Mouse (Mus musculus) heart, embryonic 11.5 days (tissue): ENCODE data around the gene Slc17a3. TPM values are rescaled to one million over a fixed set of nuclear protein-coding genes. Genes with fewer than 3 reads are reported as not detected.

Experiments
- ATAC-seq: fragments of 200-750 bp; cut with Nextera tagmentation; replicated peaks from 2 replicates; pipeline ENCODE4 v1.8.0; 2017; ENCODE audit warnings: moderate library complexity; ENCODE audit not compliant: insufficient number of reproducible peaks, low FRiP score, low TSS enrichment
- H3K27ac ChIP-seq: fragments of 300-500 bp; sonication (generic); 2 replicates; pipeline ENCODE4 v1.5.1; 2014; ENCODE audit warnings: mild to moderate bottlenecking, low read depth, low read length
- H3K27me3 ChIP-seq: fragments of 300-500 bp; sonication (generic); 2 replicates; pipeline ENCODE4 v1.6.1; 2014; ENCODE audit warnings: mild to moderate bottlenecking, low read length, mixed read lengths; ENCODE audit not compliant: control insufficient read depth, insufficient read depth
- H3K36me3 ChIP-seq: fragments of 300-500 bp; sonication (generic); 2 replicates; pipeline ENCODE4 v1.6.1; 2014; ENCODE audit warnings: mild to moderate bottlenecking, low read length, moderate library complexity, mixed read lengths; ENCODE audit not compliant: control insufficient read depth, insufficient read depth
- H3K4me1 ChIP-seq: fragments of 300-500 bp; sonication (generic); 2 replicates; pipeline ENCODE4 v1.6.1; 2014; ENCODE audit warnings: low read length; ENCODE audit not compliant: control insufficient read depth, insufficient read depth
- H3K4me2 ChIP-seq: fragments of 300-500 bp; sonication (generic); 2 replicates; pipeline ENCODE4 v1.6.1; 2014; ENCODE audit warnings: mild to moderate bottlenecking, moderate library complexity
- H3K4me3 ChIP-seq: fragments of 300-500 bp; sonication (generic); 2 replicates; pipeline ENCODE4 v1.5.1; 2014; ENCODE audit warnings: low read depth, low read length
- H3K9ac ChIP-seq: fragments of 300-500 bp; sonication (generic); 2 replicates; pipeline ENCODE4 v1.6.1; 2014; ENCODE audit warnings: mild to moderate bottlenecking, low read depth, low read length, moderate library complexity
- H3K9me3 ChIP-seq: fragments of 300-500 bp; sonication (generic); replicated peaks from 2 replicates; pipeline ENCODE4 v1.6.1; 2016; ENCODE audit warnings: low read length; ENCODE audit not compliant: control insufficient read depth
- WGBS: fragments of 180-500 bp; shearing (Covaris S2); extraction: QIAGEN DNeasy Blood & Tissue Kit; methylation state at CpG from one replicate; pipeline ENCODE4 v1.1.7; 2014; ENCODE audit not compliant: insufficient replicate concordance; 5-methylcytosine and 5-hydroxymethylcytosine counted together
- polyA plus RNA-seq: library from polyadenylated mRNA; unstranded; fragments of >200 nt; fragmentation: Nextera tagmentation; extraction: Ambion mirVana; gene quantifications from 2 replicates; pipeline ENCODE4 v1.2.1, GENCODE M21; 2014

The Slc17a3 gene
- not detected in 2 replicates for polyA plus RNA-seq

- H3K4me2 ChIP-seq = no peak within 1 kb of the TSS
- no peaks in the 10 kb centered on the region for H3K9me3 ChIP-seq
- H3K4me1 ChIP-seq = no peaks in the 10 kb centered on the region
- no peaks in the 10 kb centered on the region for H3K27me3 ChIP-seq
- WGBS = 71% methylated on average over 2 of the region's 2 CpGs
- no peak within 1 kb of the TSS for H3K4me3 ChIP-seq
- no peak within 1 kb of the TSS for H3K27ac ChIP-seq
- no peak within 1 kb of the TSS for H3K9ac ChIP-seq
- ATAC-seq = no peak
- no peaks in the 10 kb centered on the region for H3K36me3 ChIP-seq
Measured at GRCm38 (mm10) chr13:23839308-23839707, at the start of gene Slc17a3. Gene Slc17a3 (plus strand): TSS chr13:23839434.

- WGBS = 48% methylated on average over 2 of the region's 2 CpGs
- no peak for ATAC-seq
- no peak overlapping the region for H3K4me3 ChIP-seq
- H3K27ac ChIP-seq = no peak overlapping the region
- no peak overlapping the region for H3K4me2 ChIP-seq
- H3K36me3 ChIP-seq = no peaks in the 10 kb centered on the region
- no peaks in the 10 kb centered on the region for H3K27me3 ChIP-seq
- H3K9ac ChIP-seq = no peak overlapping the region
- H3K4me1 ChIP-seq = no peaks in the 10 kb centered on the region
- H3K9me3 ChIP-seq = no peaks in the 10 kb centered on the region
Measured at GRCm38 (mm10) chr13:23792520-23792919, 46.7 kb upstream of the Slc17a3 start.

GRCm38 (mm10) chr13:23799405-23799804 lies 39.8 kb upstream of the Slc17a3 start:
- Histone ChIP-seq H3K27ac (no peak overlapping the region), H3K4me2 (no peak overlapping the region), H3K4me1 (no peaks in the 10 kb centered on the region), H3K9me3 (no peaks in the 10 kb centered on the region), H3K27me3 (no peaks in the 10 kb centered on the region), H3K36me3 (no peaks in the 10 kb centered on the region), H3K4me3 (no peak overlapping the region), H3K9ac (no peak overlapping the region)
- WGBS = 72% methylated on average over 5 of the region's 5 CpGs
- ATAC-seq = no peak

GRCm38 (mm10) chr13:23804532-23804931 lies 34.7 kb upstream of the Slc17a3 start:
- Histone ChIP-seq H3K27me3 (no peaks in the 10 kb centered on the region), H3K9ac (no peak overlapping the region), H3K4me1 (no peaks in the 10 kb centered on the region), H3K9me3 (no peaks in the 10 kb centered on the region), H3K4me3 (no peak overlapping the region), H3K27ac (no peak overlapping the region), H3K4me2 (no peak overlapping the region), H3K36me3 (no peaks in the 10 kb centered on the region)
- 66% methylated on average over 2 of the region's 2 CpGs for WGBS
- no peak for ATAC-seq

GRCm38 (mm10) chr13:23806422-23807052 lies 32.7 kb upstream of the Slc17a3 start, which contains the start of gene Slc17a2:
Gene Slc17a2 (plus strand): TSS chr13:23806993.
- no peaks in the 10 kb centered on the region for H3K9me3 ChIP-seq
- no peak for ATAC-seq
- 78% methylated on average over 15 of the region's 15 CpGs for WGBS
- no peaks in the 10 kb centered on the region for H3K36me3 ChIP-seq
- no peak within 1 kb of the TSS for H3K4me2 ChIP-seq
- H3K27ac ChIP-seq = no peak within 1 kb of the TSS
- no peaks in the 10 kb centered on the region for H3K4me1 ChIP-seq
- H3K9ac ChIP-seq = no peak within 1 kb of the TSS
- no peaks in the 10 kb centered on the region for H3K27me3 ChIP-seq
- no peak within 1 kb of the TSS for H3K4me3 ChIP-seq

- H3K36me3 ChIP-seq = no peaks in the 10 kb centered on the region
- H3K9ac ChIP-seq = no peak overlapping the region
- H3K4me1 ChIP-seq = no peaks in the 10 kb centered on the region
- no peaks in the 10 kb centered on the region for H3K27me3 ChIP-seq
- no peak overlapping the region for H3K27ac ChIP-seq
- 63% methylated on average over 2 of the region's 2 CpGs for WGBS
- H3K4me3 ChIP-seq = no peak overlapping the region
- H3K9me3 ChIP-seq = no peaks in the 10 kb centered on the region
- H3K4me2 ChIP-seq = no peak overlapping the region
- ATAC-seq = no peak
Measured at GRCm38 (mm10) chr13:23816148-23816547, 23.1 kb upstream of the Slc17a3 start.

GRCm38 (mm10) chr13:23820179-23820940 lies 18.9 kb upstream of the Slc17a3 start:
- H3K27ac ChIP-seq = no peak overlapping the region
- no peak overlapping the region for H3K4me3 ChIP-seq
- no peaks in the 10 kb centered on the region for H3K36me3 ChIP-seq
- H3K9ac ChIP-seq = no peak overlapping the region
- WGBS = 65% methylated on average over 4 of the region's 4 CpGs
- no peak overlapping the region for H3K4me2 ChIP-seq
- no peaks in the 10 kb centered on the region for H3K9me3 ChIP-seq
- H3K27me3 ChIP-seq = no peaks in the 10 kb centered on the region
- no peak for ATAC-seq
- no peaks in the 10 kb centered on the region for H3K4me1 ChIP-seq

GRCm38 (mm10) chr13:23822213-23822612 lies 17.0 kb upstream of the Slc17a3 start:
- H3K27me3 ChIP-seq = no peaks in the 10 kb centered on the region
- H3K4me1 ChIP-seq = no peaks in the 10 kb centered on the region
- no peak overlapping the region for H3K9ac ChIP-seq
- H3K27ac ChIP-seq = no peak overlapping the region
- no peak for ATAC-seq
- no peak overlapping the region for H3K4me3 ChIP-seq
- 31% methylated on average over 3 of the region's 3 CpGs for WGBS
- no peaks in the 10 kb centered on the region for H3K9me3 ChIP-seq
- H3K4me2 ChIP-seq = no peak overlapping the region
- H3K36me3 ChIP-seq = no peaks in the 10 kb centered on the region
